Mouse (Mus musculus) monocyte, adult 2 months (primary cell): Measurements from ENCODE around the gene Tas2r135.

Experiments used
- DNase-seq, 2 experiments: peaks; one replicate each; pipeline ENCODE4 v3.0.0; 2022; ENCODE audit warnings: low spot score in 2 of 2, low read depth in 1 of 2

Gene Tas2r135

DNA sequence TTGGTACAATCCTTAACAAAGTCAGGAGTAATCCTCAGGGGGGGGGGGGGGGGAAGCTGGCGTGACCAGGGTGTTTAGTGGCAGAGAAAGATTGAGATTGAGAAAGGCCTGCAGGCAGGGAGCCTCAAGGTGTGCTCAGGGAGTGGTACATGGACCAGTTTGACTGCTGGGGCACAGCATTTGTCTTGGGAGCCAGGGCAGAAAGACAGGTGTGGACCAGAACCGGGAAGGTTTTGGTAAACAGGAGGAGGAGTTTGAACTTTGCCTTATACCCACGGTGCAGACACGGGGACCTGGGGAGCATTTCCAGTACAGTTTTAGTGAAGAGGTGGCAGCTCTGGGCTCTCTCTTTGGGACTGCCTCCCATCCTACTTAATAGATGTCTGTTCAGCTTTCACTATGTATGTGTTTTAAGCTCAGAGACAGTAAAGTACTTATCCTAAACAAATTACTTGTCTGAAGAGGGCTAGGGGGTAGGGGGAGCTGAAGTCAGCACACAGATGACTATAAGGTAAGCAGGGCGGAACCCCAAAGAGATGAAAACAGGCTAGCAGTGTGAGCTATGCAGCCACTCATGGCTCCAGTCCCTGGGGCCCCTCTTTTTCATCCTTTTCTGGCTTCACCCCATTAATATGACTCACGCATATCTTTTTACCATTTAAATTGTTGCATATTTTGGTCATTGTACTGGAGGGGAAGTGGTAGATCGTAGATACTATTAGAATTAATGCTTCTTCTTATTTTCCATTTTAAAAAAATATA lies 31.4 kb upstream of the Tas2r135 start:
- no peak for DNase-seq

- DNase-seq, result no peak
These were observed 30.5 kb upstream of the Tas2r135 start for GRCm38 (mm10) chr6:42374701-42375100.

DNA sequence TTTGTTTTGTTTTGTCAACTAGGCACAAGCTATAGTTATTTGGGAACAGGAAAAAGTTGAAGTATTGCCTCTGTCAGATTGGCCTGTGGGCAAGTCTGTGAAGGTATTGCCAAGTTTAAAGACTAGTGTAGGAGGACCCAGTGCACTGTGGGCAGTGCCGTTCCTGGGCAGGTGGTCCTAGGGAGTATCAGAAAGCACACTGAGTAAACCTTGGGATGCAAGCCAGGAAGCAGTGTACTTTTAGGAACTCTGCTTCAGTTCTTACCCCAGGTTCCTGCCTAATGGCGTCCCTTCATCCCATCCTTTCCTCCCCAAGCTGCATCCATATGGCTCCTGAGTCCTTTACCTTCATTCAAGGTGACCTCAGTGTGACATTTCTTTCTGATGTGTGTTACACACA lies 30.1 kb upstream of the Tas2r135 start:
- DNase-seq, result no peak

DNA sequence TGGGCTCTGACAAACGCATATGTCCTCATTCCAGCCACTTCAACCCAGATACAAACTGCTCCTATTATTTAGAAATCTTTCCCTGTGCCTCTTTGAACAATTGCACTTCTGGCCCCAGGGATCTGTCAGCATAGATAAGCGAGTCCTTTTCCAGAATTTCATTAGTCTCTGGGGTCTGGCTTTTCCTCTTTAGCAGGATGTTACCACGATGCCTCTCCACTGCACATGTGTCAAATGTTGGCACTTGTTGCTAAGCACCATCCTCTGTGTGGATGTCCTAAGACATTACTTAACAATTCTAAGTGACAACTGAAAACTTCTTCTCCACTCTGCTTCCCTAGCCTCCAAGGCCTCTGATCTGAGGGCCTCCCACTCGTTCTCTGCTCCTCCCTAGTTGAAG lies 29.2 kb upstream of the Tas2r135 start:
- no peak for DNase-seq

DNA sequence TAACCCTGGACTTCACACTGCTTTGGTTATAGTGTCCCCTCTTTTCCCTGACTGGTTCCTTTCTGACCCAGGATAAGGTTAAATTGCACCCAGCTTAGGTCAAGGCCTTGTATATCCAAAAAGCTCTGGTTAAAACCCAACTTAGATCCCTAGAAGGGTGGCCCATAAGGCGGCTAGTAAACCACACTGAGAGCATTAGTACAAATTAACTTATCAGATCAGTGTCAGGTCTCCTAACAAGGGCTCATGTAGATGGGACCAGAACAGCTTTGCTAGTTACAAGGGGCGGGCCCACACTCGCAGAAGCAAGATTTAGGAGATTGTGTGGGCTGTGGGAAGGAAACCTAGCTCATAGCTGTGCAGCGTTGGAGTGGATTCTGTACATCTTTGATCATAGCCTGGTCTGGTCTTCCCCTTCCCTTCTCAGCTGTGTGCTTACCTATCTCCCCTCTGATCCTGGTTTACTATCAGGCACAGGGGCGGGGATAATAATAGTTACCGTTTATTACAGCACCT lies 28.7 kb upstream of the Tas2r135 start:
- DNase-seq, result no peak

- no peak for DNase-seq
These were observed 28.0 kb upstream of the Tas2r135 start for GRCm38 (mm10) chr6:42377280-42377679.

DNA sequence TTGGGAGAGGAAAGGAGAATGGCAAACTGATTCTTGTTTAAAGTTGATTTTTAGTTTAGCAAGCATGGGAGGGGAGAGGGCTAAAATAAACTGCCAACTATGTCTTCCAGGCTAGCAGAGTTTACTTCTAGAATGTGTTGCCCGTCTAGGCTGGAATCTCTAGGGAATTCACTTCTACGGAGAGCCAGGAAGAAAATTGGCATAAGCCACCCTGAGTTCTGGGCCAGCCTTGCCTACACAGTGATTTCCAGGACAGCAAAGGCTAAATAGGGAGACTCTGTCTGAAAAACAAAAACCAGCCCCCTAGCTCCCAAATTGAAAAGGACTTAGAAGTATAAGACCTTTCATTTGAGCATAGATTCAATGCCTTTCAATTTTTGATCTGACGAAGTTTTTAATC lies 25.7 kb upstream of the Tas2r135 start:
- no peak for DNase-seq

GRCm38 (mm10) chr6:42380416-42381144 lies 24.7 kb upstream of the Tas2r135 start:
- no peak for DNase-seq

DNA sequence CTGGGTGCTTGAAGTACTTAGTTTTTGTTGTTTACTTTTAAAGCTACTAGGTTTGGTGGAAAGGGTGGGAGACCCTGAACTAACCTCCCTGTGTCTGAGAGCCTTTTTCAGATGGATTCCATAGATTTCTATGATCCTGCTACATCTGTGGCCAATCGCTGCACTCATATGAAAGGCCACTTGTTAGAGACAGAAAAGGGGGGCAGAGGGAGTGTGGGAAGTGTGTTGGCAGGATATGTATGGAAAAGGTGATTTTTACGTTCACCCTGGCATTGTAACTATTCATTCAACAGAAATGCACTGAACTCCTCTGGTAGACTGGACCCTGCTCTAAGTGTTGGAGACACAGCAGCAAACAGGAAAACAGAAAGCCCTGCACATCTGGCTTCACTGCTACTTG lies 24.0 kb upstream of the Tas2r135 start:
- no peak for DNase-seq

DNA sequence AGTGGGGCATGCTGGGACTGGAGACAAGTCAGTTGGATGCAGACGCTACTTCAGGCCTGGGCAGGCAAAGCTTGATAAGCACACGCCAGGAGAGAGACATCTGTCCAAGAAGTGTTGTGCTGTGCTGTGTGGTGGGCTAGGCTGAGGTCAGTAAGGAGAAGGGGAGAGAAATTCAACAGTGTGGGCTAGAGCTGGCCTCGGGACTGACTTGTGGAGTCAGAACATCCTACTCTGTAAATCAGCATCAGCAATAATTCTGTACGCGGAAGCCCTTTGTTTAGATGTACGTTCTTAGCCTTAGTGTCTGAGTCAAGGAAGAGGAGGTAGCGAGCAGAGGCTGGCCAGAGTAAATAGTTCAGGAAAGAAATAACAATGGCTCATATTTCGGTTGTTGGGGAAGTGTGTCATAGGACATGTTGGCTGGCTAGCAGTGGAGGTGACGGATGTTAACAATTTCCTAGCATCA lies 23.3 kb upstream of the Tas2r135 start:
- DNase-seq, result no peak

GRCm38 (mm10) chr6:42383360-42383759 lies 21.9 kb upstream of the Tas2r135 start:
- DNase-seq, result no peak

- no peak for DNase-seq
These were observed 19.6 kb upstream of the Tas2r135 start for GRCm38 (mm10) chr6:42385635-42386034.

DNA sequence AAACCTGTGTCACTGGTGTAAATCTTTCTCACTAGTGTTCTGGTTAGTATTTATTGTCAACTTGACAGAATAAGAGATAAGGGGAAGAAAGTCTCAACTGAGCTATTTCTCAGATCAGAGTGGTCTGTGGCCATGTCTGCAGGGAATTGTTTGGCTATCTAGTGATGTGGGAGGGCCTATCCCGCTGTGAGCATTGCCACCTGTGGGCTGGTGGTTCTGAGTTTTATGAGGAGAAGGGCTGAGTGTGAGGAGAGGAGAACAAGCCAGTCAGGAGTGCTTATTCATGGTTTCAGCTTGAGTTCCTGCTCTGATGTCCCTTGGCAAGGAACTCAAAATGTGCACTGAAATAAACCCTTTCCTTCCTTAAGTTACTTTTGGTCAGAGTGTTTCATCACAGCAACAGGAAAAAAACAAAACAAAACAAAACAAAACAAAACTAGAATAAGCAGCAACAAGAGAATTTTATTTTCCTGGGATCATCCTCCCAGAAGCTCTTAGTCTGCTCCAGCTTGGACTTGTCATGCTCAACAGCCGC lies 13.4 kb upstream of the Tas2r135 start:
- no peak for DNase-seq

DNA sequence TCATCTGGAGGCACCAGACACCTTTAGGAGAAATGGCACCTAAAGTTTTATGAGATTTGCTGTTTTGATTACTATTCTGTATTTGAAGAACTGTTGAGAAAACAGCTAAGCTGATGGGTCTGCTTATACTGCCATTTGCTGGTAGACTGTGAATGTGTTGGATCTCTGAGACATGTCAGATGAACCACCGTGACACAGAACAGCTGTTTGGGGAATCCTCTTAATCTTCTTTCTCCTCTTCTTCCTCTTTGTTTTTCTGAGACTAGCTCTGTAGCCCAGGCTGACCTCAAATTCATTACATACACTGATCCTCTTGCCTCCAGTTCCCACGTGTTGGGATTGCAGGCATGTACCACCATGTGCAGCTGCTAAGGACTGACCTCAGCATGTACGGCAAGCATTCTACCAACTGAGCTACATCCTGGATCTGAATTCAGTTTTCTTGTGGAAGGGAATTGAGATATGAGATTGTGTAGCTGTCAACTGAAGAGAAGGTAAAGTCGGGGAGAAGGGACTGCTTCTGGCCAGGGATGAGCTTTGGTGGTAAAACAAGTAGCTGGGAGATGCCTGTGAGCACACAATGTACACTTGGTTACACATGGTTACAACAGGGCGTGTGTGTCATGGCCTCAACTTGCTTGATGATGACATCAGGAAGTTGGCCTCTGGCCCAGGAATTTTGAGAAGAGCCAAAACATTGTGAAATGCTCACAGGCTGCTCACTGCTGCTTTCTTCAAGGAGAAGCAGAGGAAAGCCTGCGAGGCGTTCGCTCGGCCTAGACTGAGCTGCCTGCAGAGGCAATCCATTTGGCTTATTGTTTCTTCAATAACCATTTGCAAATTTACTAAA lies 9.0 kb upstream of the Tas2r135 start:
- peak; percentile 77 to 78 for DNase-seq

DNA sequence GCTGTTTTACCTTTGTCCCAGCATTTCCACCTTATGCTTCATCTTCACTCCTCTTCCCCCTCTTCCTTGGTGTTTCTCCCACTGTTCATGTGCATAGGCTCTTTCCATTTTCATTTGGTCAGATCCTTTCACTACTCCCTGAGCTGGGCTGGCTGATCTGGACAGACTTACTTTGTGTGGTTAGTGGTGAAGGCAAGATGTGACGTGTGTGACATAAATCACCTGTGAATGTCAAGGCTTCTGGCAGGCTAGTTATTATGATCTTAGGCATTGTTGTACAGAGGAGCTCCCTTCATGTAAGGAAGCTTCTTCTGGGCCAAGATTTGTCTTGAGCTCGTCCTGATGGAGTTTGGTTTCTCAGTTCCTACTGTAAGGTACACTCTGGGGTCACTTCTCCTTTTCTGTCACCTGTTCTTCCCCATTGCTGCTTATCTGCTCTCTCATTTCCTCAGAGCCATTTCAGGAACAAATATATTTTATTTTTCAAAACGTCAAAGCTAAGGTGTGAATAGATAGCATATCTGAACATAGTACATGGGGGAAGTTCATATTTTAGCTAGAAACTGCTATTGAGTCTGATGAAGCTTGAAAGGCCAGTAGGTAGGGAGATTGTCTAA lies 8.1 kb upstream of the Tas2r135 start:
- DNase-seq, result no peak

DNA sequence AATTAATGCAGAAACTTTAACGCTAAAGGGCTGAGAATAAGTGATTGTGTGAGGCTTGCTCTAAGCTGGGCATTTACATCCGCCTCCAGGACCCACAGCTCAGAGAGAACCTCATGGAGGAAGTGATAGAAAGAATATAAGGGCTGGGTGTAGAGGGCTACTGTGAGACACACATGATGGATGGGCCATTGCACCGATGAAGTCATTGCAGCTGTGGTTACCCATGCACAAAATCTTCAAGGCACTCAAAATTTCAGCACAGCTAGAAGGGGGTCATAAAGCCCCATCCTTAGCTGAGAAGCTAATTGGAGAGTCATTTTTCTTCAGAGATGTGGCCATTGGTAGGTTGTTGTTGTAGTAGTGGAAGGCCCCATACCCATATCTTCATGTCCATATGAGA lies 6.9 kb upstream of the Tas2r135 start:
- no peak for DNase-seq

- no peak for DNase-seq
These were observed 6.2 kb upstream of the Tas2r135 start for GRCm38 (mm10) chr6:42398998-42399397.

DNA sequence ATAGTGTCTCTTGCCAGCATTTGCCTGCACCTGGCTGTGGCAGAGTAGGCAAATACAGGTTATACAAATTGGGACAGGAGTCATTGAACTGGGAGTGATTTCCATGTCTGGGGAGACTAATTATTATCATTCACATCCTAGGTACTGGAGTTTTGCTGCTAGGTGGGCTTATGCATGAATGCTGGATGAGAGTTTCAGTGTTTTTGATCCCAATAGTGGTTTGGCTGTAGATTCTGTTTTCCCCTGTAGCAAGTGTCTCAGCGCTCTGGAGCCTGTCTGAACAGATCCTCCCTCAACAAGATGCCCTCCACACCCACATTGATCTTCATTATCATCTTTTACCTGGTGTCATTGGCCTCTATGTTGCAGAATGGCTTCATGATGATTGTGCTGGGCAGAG lies 5.3 kb upstream of the Tas2r135 start, which contains the start of gene Tas2r143:
Gene Tas2r143 (plus strand): TSS at position 301 of the 400 bp plus-strand sequence.
- no peak for DNase-seq

- peak in 1 of 2 experiments; percentile 24 for DNase-seq
These were observed 14.2 kb downstream of the Tas2r135 start for GRCm38 (mm10) chr6:42419443-42419842.

DNA sequence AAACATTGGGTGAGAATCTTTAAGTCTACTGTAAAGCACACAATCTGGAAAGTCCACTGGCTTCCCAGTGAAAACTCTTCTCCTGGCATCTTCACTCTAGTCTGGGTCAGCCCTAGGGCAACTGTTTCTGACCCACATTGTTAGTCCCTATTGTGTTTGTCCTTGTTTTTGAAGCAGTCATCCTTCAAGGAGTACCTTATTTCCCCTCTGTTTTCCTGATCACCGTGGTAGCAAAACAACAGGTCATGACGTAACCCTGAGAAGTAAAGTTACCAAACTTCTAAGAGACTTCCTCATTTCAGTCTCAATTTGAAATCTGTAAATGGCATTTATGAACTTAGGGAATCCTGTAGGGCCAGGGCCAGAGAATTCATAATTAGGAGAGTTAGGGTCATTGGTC lies 16.2 kb downstream of the Tas2r135 start:
- peak; percentile 61 to 62 for DNase-seq

- no peak for DNase-seq
These were observed 19.2 kb downstream of the Tas2r135 start for GRCm38 (mm10) chr6:42424472-42424871.
